Mouse (Mus musculus) kidney, postnatal 0 days (tissue): ENCODE measurements around the gene Kdf1. TPM values are rescaled to one million over a fixed set of nuclear protein-coding genes. Genes with fewer than 3 reads are reported as not detected.

Experiments
- ATAC-seq: fragments of 200-750 bp; cut with Nextera tagmentation; replicated peaks from 2 replicates; pipeline ENCODE4 v1.8.0; 2017; ENCODE audit warnings: low read depth, moderate number of reproducible peaks, moderate TSS enrichment, moderate library complexity; ENCODE audit not compliant: low FRiP score
- DNase-seq: peaks from one replicate; pipeline ENCODE4 v3.0.0-alpha.2; 2016; ENCODE audit warnings: low spot score
- H3K27ac ChIP-seq: fragments of 300-500 bp; sonication (generic); 2 replicates; pipeline ENCODE4 v1.5.1; 2014; ENCODE audit warnings: mild to moderate bottlenecking
- H3K27me3 ChIP-seq: fragments of 300-500 bp; sonication (generic); 2 replicates; pipeline ENCODE4 v1.6.1; 2014; ENCODE audit warnings: low read length, mixed read lengths; ENCODE audit not compliant: insufficient read depth
- H3K36me3 ChIP-seq: fragments of 300-500 bp; sonication (generic); 2 replicates; pipeline ENCODE4 v1.6.1; 2014; ENCODE audit warnings: low read length, mixed read lengths; ENCODE audit not compliant: insufficient read depth
- H3K4me1 ChIP-seq: fragments of 300-500 bp; sonication (generic); replicated peaks from 2 replicates; pipeline ENCODE4 v1.6.1; 2014; ENCODE audit warnings: antibody characterized with exemption, low read length, mixed read lengths; ENCODE audit not compliant: insufficient read depth
- H3K4me2 ChIP-seq: fragments of 300-500 bp; sonication (generic); 2 replicates; pipeline ENCODE4 v1.6.1; 2014; ENCODE audit warnings: mild to moderate bottlenecking, low read length, moderate library complexity, mixed read lengths
- H3K4me3 ChIP-seq: fragments of 300-500 bp; sonication (generic); replicated peaks from 2 replicates; pipeline ENCODE4 v1.5.1; 2014; ENCODE audit warnings: low read depth, low read length
- H3K9ac ChIP-seq: fragments of 300-500 bp; sonication (generic); 2 replicates; pipeline ENCODE4 v1.6.1; 2014; ENCODE audit warnings: low read depth, low read length
- H3K9me3 ChIP-seq: fragments of 300-500 bp; sonication (generic); replicated peaks from 2 replicates; pipeline ENCODE4 v1.6.1; 2016; ENCODE audit warnings: low read length, inconsistent platforms, mixed read lengths
- CTCF ChIP-seq: IDR thresholded peaks from 2 replicates; pipeline ENCODE4 v1.5.1; 2016; ENCODE audit warnings: antibody characterized with exemption, low read depth, mild to moderate bottlenecking, moderate library complexity
- WGBS: fragments of 180-500 bp; shearing (Covaris S2); extraction: QIAGEN DNeasy Blood & Tissue Kit; methylation state at CpG from one replicate; pipeline ENCODE4 v1.1.7; 2014; 5-methylcytosine and 5-hydroxymethylcytosine counted together
- polyA plus RNA-seq: library from polyadenylated mRNA; unstranded; fragments of >200 nt; fragmentation: Nextera tagmentation; extraction: Ambion mirVana; gene quantifications from 2 replicates; pipeline ENCODE4 v1.2.1, GENCODE M21; 2015

Kdf1 gene
- polyA plus RNA-seq, 1 experiment from 2014 or later: 38.7 TPM

DNA sequence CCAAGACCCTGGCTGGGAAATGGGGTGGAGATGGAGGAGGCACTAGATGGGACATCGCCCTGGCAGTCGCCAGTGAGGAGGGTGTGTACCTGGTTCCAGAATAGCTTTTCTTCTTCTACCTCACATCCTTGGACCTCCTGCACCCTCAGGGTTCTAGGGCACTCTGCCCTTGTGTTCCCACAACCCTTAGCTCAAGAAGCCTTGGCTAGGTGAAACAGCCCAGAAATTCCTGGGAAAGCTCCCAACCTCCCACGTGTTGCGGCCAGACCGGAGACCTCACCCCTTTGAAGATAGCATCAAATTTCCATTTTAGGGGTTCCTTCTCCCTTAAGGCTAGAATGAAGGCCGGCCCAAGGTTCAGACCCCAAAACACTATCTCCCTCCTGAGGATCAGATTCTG, 38.0 kb upstream of the Kdf1 start:
- no peaks in the 10 kb centered on the region for H3K27me3 ChIP-seq
- 29% methylated on average over 6 of the region's 6 CpGs for WGBS
- 0 out of 2 replicates have a peak, but pooled peaks cover 13% of the 10 kb centered on the region for H3K4me1 ChIP-seq
- TF ChIP-seq CTCF: no peak
- H3K36me3 ChIP-seq: no peaks in the 10 kb centered on the region
- H3K9ac ChIP-seq: peak overlapping the region; percentile 55
- peak overlapping the region; percentile 26 for H3K4me3 ChIP-seq
- ATAC-seq: no peak
- peak overlapping the region; percentile 56 for H3K4me2 ChIP-seq
- H3K27ac ChIP-seq: no peak overlapping the region
- DNase-seq: no peak
- no peaks in the 10 kb centered on the region for H3K9me3 ChIP-seq

DNA sequence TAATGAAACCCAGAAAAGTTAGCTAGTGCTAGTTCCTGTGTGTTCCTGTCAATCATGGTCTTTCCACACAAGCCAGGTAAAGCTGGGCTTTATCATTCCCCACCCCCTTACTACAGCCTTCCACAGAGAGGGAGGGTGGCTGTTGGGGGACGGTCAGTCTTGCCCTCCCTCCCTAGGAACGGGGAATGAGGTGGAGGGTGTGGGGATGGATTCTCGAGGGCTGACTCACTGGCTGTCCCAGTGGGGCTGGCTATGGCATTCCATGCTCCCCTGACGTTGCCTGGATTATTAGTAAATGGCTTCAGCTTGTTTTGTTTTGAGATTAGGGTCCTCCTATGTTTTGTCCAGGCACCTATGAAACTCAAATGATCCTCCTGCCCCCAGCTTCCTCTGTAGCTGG, 37.3 kb upstream of the Kdf1 start:
- Histone ChIP-seq H3K9me3 (no peaks in the 10 kb centered on the region), H3K4me2 (no peak overlapping the region), H3K9ac (no peak overlapping the region), H3K27ac (no peak overlapping the region), H3K4me1 (0 out of 2 replicates have a peak, but pooled peaks cover 13% of the 10 kb centered on the region), H3K36me3 (no peaks in the 10 kb centered on the region), H3K27me3 (no peaks in the 10 kb centered on the region), H3K4me3 (no peak overlapping the region)
- ATAC-seq (no peak), DNase-seq (no peak)
- 44% methylated on average over 4 of the region's 4 CpGs for WGBS
- no peak for TF ChIP-seq CTCF

DNA sequence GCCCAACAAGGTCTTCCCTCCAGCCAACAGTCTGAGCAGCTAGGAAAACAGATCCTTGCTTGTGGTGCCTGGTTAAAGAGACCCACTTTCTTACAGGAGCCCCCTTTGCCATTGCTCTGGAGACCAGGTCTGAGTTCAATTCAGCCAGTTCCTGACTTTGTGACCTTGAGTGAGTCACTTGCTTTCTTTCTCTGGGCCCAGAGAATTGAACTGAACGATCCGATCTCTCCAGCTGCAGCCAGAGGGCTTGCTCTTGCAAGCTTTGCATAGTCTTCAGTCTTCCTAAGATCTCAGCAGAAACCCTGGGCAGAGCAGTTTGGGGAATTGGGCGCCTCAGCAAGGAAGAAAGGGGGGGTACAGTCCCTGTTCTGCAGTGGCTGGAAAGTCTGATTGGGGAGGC, 36.3 kb upstream of the Kdf1 start:
- ATAC-seq (no peak), DNase-seq (no peak)
- Histone ChIP-seq H3K9me3 (no peaks in the 10 kb centered on the region), H3K4me1 (0 out of 2 replicates have a peak, but pooled peaks cover 13% of the 10 kb centered on the region), H3K4me2 (no peak overlapping the region), H3K27ac (no peak overlapping the region), H3K36me3 (no peaks in the 10 kb centered on the region), H3K4me3 (no peak overlapping the region), H3K27me3 (no peaks in the 10 kb centered on the region), H3K9ac (no peak overlapping the region)
- no peak for TF ChIP-seq CTCF
- 84% methylated on average over 3 of the region's 3 CpGs for WGBS

DNA sequence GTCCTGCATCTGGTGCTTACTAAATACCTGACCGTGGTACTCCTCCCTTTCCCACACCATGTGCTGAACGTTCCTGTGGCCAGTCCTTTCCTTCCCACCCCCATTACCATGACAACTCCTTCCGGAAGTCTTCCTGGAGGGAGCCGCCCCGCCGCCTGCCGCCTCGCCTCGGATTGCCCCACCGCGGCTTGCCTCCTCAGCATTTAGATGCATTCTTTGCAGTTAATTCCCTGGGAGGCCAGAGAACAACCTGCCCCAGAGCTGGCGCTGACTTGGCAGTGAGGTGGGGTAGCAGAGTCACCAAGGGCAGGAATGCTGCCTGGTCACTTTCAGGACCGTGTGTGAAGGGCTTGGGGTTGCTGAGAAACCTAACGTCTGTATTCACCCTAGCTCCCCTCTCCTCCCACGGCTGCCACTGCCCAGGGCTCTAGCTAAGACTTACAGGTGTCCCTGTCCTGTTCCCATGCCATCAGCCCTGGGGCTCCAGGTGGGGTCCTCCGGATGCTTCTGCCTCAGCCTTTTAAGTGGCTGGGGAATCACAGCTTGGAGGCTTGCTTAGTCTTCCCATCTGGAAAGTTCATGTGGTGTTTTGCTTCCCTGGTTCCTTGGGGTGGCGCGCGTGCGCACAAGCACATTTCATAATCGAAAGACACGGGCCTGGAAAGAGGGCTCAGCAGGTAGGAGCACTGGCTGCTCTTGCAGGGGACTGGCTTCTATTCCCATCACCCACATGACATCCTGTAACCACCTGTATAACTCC, 34.3 kb upstream of the Kdf1 start:
- H3K4me3 ChIP-seq: no peak overlapping the region

DNA sequence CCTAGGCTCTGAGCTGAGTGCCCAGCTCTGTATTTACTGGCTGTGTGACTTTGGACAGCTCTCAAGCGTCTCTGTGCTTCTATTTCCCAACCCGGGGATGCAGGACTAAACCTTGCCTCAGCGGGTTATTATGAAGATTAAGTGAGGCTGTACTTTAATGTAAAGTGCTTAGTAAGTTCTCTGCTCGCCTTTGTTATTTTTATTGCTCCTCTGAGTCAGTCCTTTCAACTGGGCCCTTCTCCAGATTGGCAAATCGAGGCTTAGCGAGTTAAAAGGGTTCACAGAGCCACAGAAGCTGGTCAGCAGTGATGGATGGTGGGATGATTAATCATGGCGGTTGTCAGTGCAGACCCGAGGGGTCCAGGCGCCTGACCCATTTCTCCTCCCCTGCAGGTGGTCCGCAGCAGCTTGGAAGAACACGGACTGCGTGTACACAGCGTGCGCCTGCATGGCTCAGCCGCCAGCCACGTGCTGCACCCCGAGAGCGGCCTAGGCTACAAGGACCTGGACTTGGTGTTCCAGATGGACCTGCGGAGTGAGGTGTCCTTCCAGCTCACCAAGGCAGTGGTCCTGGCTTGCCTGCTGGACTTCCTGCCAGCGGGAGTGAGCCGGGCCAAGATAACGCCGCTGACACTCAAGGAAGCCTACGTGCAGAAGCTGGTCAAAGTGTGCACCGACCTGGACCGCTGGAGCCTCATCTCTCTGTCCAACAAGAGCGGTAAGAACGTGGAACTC, 32.9 kb upstream of the Kdf1 start:
- H3K36me3 ChIP-seq: no peaks in the 10 kb centered on the region
- no peak overlapping the region for H3K27ac ChIP-seq
- no peak for TF ChIP-seq CTCF
- 0 out of 2 replicates have a peak, but pooled peaks cover 7% of the 10 kb centered on the region for H3K4me1 ChIP-seq
- no peak overlapping the region for H3K4me2 ChIP-seq
- 89% methylated on average over 28 of the region's 28 CpGs for WGBS
- ATAC-seq: no peak
- H3K27me3 ChIP-seq: no peaks in the 10 kb centered on the region
- no peak for DNase-seq
- no peak overlapping the region for H3K4me3 ChIP-seq
- H3K9ac ChIP-seq: no peak overlapping the region
- H3K9me3 ChIP-seq: no peaks in the 10 kb centered on the region

More for the DNA sequence above, 34.3 kb upstream of the Kdf1 start:
- TF ChIP-seq CTCF: peak; percentile 23; the same call in 1 of the 2 replicates
- peak overlapping the region; percentile 67 for H3K27ac ChIP-seq
- peak overlapping the region; percentile 36 for H3K4me2 ChIP-seq
- peak; percentile 75 for DNase-seq
- no peak; the same call in 1 of the 2 replicates for ATAC-seq
- H3K4me1 ChIP-seq: 0 out of 2 replicates have a peak, but pooled peaks cover 13% of the 10 kb centered on the region
- H3K9ac ChIP-seq: 0 out of 2 replicates have a peak overlapping the region, but pooled peaks have one; percentile 6
- no peaks in the 10 kb centered on the region for H3K9me3 ChIP-seq
- H3K27me3 ChIP-seq: no peaks in the 10 kb centered on the region
- H3K36me3 ChIP-seq: no peaks in the 10 kb centered on the region
- 10% methylated on average over 22 of the region's 22 CpGs for WGBS

DNA sequence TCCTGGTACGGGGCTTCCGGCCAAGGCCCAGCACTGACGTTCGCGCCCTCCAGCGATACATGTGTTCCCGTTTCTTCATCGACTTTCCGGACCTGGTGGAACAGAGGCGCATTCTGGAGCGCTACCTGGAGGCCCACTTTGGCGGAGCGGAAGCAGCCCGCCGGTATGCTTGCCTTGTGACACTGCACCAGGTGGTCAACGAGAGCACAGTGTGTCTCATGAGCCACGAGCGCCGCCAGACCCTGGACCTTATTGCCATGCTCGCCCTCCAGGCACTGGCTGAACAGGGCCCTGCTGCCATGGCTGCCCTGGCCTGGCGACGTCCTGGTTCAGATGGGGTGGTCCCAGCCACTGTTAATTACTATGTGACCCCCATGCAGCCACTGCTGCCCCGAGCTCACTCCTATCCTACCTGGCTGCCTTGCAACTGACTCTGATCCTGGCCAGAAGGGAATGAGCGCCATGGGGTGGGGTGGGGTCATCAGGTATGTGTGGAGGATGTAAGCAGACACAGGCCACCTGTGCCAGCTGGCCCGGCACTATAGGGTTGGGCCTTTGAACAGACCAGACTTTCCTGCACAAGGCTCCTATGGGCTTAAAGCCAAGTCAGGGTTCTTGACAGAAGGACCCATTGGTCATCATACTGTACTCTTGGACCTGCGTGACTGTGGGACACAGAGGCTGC, 31.9 kb upstream of the Kdf1 start:
- Histone ChIP-seq H3K27ac (no peak overlapping the region), H3K9me3 (no peaks in the 10 kb centered on the region), H3K4me1 (peaks cover 7% of the 10 kb centered on the region; the same call in 1 of the 2 replicates), H3K4me3 (no peak overlapping the region), H3K27me3 (no peaks in the 10 kb centered on the region), H3K9ac (no peak overlapping the region), H3K36me3 (no peaks in the 10 kb centered on the region), H3K4me2 (no peak overlapping the region)
- TF ChIP-seq CTCF: no peak
- WGBS: 93% methylated on average over 26 of the region's 26 CpGs
- no peak for DNase-seq
- no peak for ATAC-seq
